16 mouse cellular contexts compared by ENCODE assay signal in the genomic region with DNA sequence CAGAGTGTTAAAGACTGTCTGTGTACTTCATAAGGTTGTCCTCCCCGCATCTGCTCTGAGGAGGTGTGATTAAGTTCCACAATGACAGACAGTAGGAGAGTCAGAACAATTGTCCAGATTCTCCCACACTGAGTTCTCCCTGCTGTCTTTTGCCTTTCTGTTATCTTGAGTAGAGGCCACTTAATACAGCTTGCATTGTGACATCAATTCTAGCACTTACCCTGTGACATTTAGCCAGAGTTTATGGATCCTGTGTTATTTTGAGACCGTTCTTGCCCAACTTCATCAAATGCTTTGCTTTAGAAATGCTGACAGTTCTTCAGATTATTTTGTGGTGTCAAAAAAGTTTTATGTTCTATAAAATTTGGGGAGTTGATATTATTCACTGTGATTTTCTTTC.
"Had no signal": no experiment of that assay in that cellular context is flagged by ENCODE, and none has a peak within 500 bp of the region (broad histone marks: within the 10 kb centered on the region; RNA-seq: fewer than 3 reads in every experiment).

No protein-coding gene starts in this region.

- DNase-seq: kidney, postnatal 36 days; layer of hippocampus, adult 9-11 months; layer of hippocampus, postnatal 36 days; left cerebral cortex, postnatal 4 days; lung, adult 18-20 months; lung, postnatal 36 days; midbrain, embryonic 14.5 days; right cerebral cortex, adult 18-20 months; right cerebral cortex, postnatal 25 days; thymus, postnatal 36 days had no signal

- H3K27ac ChIP-seq: kidney, postnatal 0 days; limb, embryonic 13.5 days; liver, embryonic 14.5 days; midbrain, embryonic 10.5 days; neural tube, embryonic 15.5 days had no signal

- H3K36me3 ChIP-seq: limb, embryonic 13.5 days; midbrain, embryonic 10.5 days; neural tube, embryonic 15.5 days had no signal

- H3K9me3 ChIP-seq: limb, embryonic 13.5 days; midbrain, embryonic 10.5 days; neural tube, embryonic 15.5 days had no signal

- H3K4me1 ChIP-seq: limb, embryonic 13.5 days; midbrain, embryonic 10.5 days; neural tube, embryonic 15.5 days had no signal

- H3K9ac ChIP-seq: limb, embryonic 13.5 days; liver, embryonic 14.5 days; neural tube, embryonic 15.5 days had no signal

- H3K4me2 ChIP-seq: limb, embryonic 13.5 days; neural tube, embryonic 15.5 days had no signal

- H3K27me3 ChIP-seq: limb, embryonic 13.5 days; neural tube, embryonic 15.5 days had no signal

- H3K4me3 ChIP-seq: limb, embryonic 13.5 days; midbrain, embryonic 10.5 days; myocyte; neural tube, embryonic 15.5 days had no signal
